Mouse (Mus musculus) thymus, postnatal 10 days (tissue): Measurements from ENCODE around the gene Enox1.
"Not testable (repeated sequence)": the region's sequence is repeated elsewhere in the genome, so short reads cannot be mapped to it uniquely, and the experiment has no call there.

Source experiments
- DNase-seq, 2 experiments: peaks; one replicate each; pipeline ENCODE4 v3.0.0; 2021; ENCODE audit warnings: low spot score in 2 of 2

Enox1 gene

GRCm38 (mm10) chr14:77156222-77156910, at the start of gene Enox1:
Gene Enox1, plus strand, starts transcription at chr14:77156763.
- peak; percentile 4 to 25 for DNase-seq

- not testable (repeated sequence) for DNase-seq
Measured at GRCm38 (mm10) chr14:77110622-77111021, 45.9 kb upstream of the Enox1 start.

- DNase-seq = no peak
Measured at GRCm38 (mm10) chr14:77130612-77131011, 26.0 kb upstream of the Enox1 start.

GRCm38 (mm10) chr14:77136936-77137335, 19.6 kb upstream of the Enox1 start:
- no peak for DNase-seq

- DNase-seq = peak; percentile 24 to 81
Measured at GRCm38 (mm10) chr14:77141324-77142282, 15.0 kb upstream of the Enox1 start.

GRCm38 (mm10) chr14:77145103-77145502, 11.5 kb upstream of the Enox1 start:
- DNase-seq = no peak

GRCm38 (mm10) chr14:77147635-77148034, 8.9 kb upstream of the Enox1 start:
- DNase-seq = no peak

GRCm38 (mm10) chr14:77150556-77150955, 6.0 kb upstream of the Enox1 start:
- no peak for DNase-seq

- DNase-seq = no peak
Measured at GRCm38 (mm10) chr14:77151431-77151830, 5.1 kb upstream of the Enox1 start.

GRCm38 (mm10) chr14:77156911-77157504, 445 bp downstream of the Enox1 start:
- peak in 1 of 2 experiments; percentile 11 for DNase-seq

- DNase-seq = peak in 1 of 2 experiments; percentile 5
Measured at GRCm38 (mm10) chr14:77157505-77157911, 945 bp downstream of the Enox1 start.

- no peak for DNase-seq
Measured at GRCm38 (mm10) chr14:77159397-77159796, 2.8 kb downstream of the Enox1 start.

GRCm38 (mm10) chr14:77162496-77162895, 5.9 kb downstream of the Enox1 start:
- no peak for DNase-seq

- no peak for DNase-seq
Measured at GRCm38 (mm10) chr14:77164396-77164795, 7.8 kb downstream of the Enox1 start.

GRCm38 (mm10) chr14:77168161-77168560, 11.6 kb downstream of the Enox1 start:
- no peak for DNase-seq

GRCm38 (mm10) chr14:77174491-77174890, 17.9 kb downstream of the Enox1 start:
- no peak for DNase-seq

GRCm38 (mm10) chr14:77174931-77175330, 18.4 kb downstream of the Enox1 start:
- no peak for DNase-seq

GRCm38 (mm10) chr14:77180241-77180640, 23.7 kb downstream of the Enox1 start:
- no peak for DNase-seq

GRCm38 (mm10) chr14:77180753-77181374, 24.3 kb downstream of the Enox1 start:
- no peak for DNase-seq

- DNase-seq = no peak
Measured at GRCm38 (mm10) chr14:77183491-77183890, 26.9 kb downstream of the Enox1 start.

- DNase-seq = no peak
Measured at GRCm38 (mm10) chr14:77190158-77190557, 33.6 kb downstream of the Enox1 start.
